Mouse (Mus musculus) common myeloid progenitor, adult 5-6 weeks (primary cell): ENCODE data around the gene Gm29609. TPM values are rescaled to one million over a fixed set of nuclear protein-coding genes. Genes with fewer than 3 reads are reported as not detected.

Source experiments
- total RNA-seq: library from RNA; stranded (forward); fragments of 200-1000, 187-1606 nt; gene quantifications from 2 replicates; pipeline ENCODE4 v1.2.3, GENCODE M21; 2017

Gene Gm29609
- total RNA-seq, 1 experiment from 2014 or later = 2.5 TPM

Other genes starting within 250 kb of the Gm29609 start
- gene Cgref1, start 234.3 kb downstream of the Gm29609 start, total RNA-seq = not detected in 2 replicates
- 23.0 and 48.0 TPM in 2 replicates for gene Preb, start 219.6 kb downstream of the Gm29609 start, total RNA-seq
- gene Tcf23, start 211.2 kb downstream of the Gm29609 start, total RNA-seq = not detected in 2 replicates
- gene Atraid, start 131.6 kb downstream of the Gm29609 start, total RNA-seq = 49.7 and 66.4 TPM in 2 replicates
- 4.5 and 5.3 TPM in 2 replicates for gene Slc5a6, start 131.0 kb downstream of the Gm29609 start, total RNA-seq
- gene Cad, start 125.1 kb downstream of the Gm29609 start, total RNA-seq = 56.5 and 59.6 TPM in 2 replicates
- not detected in 2 replicates for gene Dnajc5g, start 73.6 kb downstream of the Gm29609 start, total RNA-seq
- gene Slc30a3, start 71.7 kb downstream of the Gm29609 start, total RNA-seq = not detected in 2 replicates
- not detected in 2 replicates for gene Trim54, start 63.2 kb downstream of the Gm29609 start, total RNA-seq
- not detected in 2 replicates for gene Ucn, start 41.1 kb downstream of the Gm29609 start, total RNA-seq
- 22.0 TPM in 2 replicates for gene Mpv17, start 25.7 kb downstream of the Gm29609 start, total RNA-seq
- 55.5 and 83.8 TPM in 2 replicates for gene Gtf3c2, start 233 bp upstream of the Gm29609 start, total RNA-seq
- 38.3 and 46.8 TPM in 2 replicates for gene Snx17, start 13.3 kb upstream of the Gm29609 start, total RNA-seq
- 32.4 and 39.6 TPM in 2 replicates for gene Eif2b4, start 13.5 kb upstream of the Gm29609 start, total RNA-seq
- gene Zfp513, start 22.4 kb upstream of the Gm29609 start, total RNA-seq = 5.8 and 6.5 TPM in 2 replicates
- 208 and 271 TPM in 2 replicates for gene Ppm1g, start 40.8 kb upstream of the Gm29609 start, total RNA-seq
- gene Nrbp1, start 61.0 kb upstream of the Gm29609 start, total RNA-seq = 84.4 and 94.5 TPM in 2 replicates
- not detected in 2 replicates for gene Gm9970, start 61.3 kb upstream of the Gm29609 start, total RNA-seq
- gene Krtcap3, start 71.8 kb upstream of the Gm29609 start, total RNA-seq = 0.78 and 4.4 TPM in 2 replicates
- gene Ift172, start 111.2 kb upstream of the Gm29609 start, total RNA-seq = 32.7 and 48.5 TPM in 2 replicates
- gene Fndc4, start 116.2 kb upstream of the Gm29609 start, total RNA-seq = 1.5 TPM in 1 of 2 replicates, not detected in the other
- not detected in 2 replicates for gene Gckr, start 117.5 kb upstream of the Gm29609 start, total RNA-seq